Mouse (Mus musculus): ENCODE results near the gene Fxyd5. TPM values are rescaled to one million over a fixed set of nuclear protein-coding genes. Genes with fewer than 3 reads are reported as not detected.

Gene Fxyd5
- total and polyA plus RNA-seq, 2 experiments, result 3.6 to 7.8 TPM

GRCm38 (mm10) chr7:31059919-31060620 lies 17.8 kb upstream of the Fxyd5 start:
- no peak for TF ChIP-seq POLR2A (IDR thresholded peaks at IDR 0.05; ENCODE audit: extremely low read depth, insufficient read depth, low read length)
- no peak for TF ChIP-seq CTCF (IDR thresholded peaks at IDR 0.05; ENCODE audit: low read depth, low read length)
- DNase-seq (ENCODE audit: extremely low read depth, low read depth, low spot score), result no peak
- Histone ChIP-seq H3K27ac (replicated peaks; ENCODE audit: insufficient read depth, low read depth, low read length) (no peak overlapping the region), H3K79me2 (ENCODE audit: control insufficient read depth, insufficient read depth, low read length) (no peaks in the 10 kb centered on the region), H3K9ac (ENCODE audit: low read depth, low read length) (no peak overlapping the region), H3K4me3 (ENCODE audit: insufficient read depth, low read depth, low read length) (no peak overlapping the region), H3K36me3 (ENCODE audit: control insufficient read depth, insufficient read depth, low read length) (no peaks in the 10 kb centered on the region), H3K4me1 (ENCODE audit: control insufficient read depth, insufficient read depth, low read length) (peaks cover 22% of the 10 kb centered on the region), H3K27me3 (ENCODE audit: control insufficient read depth, insufficient read depth, low read length) (no peaks in the 10 kb centered on the region)
- WGBS, result 88% methylated on average over 11 of the region's 11 CpGs

- peaks cover 22% of the 10 kb centered on the region for H3K4me1 ChIP-seq (ENCODE audit: control insufficient read depth, insufficient read depth, low read length)
- peak within 1 kb of the TSS; percentile 45 for H3K9ac ChIP-seq (ENCODE audit: low read depth, low read length)
- TF ChIP-seq CTCF (IDR thresholded peaks at IDR 0.05; ENCODE audit: low read depth, low read length), result peak; percentile 98
- no peak for TF ChIP-seq POLR2A (IDR thresholded peaks at IDR 0.05; ENCODE audit: extremely low read depth, insufficient read depth, low read length)
- H3K79me2 ChIP-seq (ENCODE audit: control insufficient read depth, insufficient read depth, low read length), result 0 out of 2 replicates have a peak, but pooled peaks cover 2% of the 10 kb centered on the region
- no peaks in the 10 kb centered on the region for H3K36me3 ChIP-seq (ENCODE audit: control insufficient read depth, insufficient read depth, low read length)
- peak within 1 kb of the TSS; percentile 98 for H3K27ac ChIP-seq (replicated peaks; ENCODE audit: insufficient read depth, low read depth, low read length)
- 0% methylated on average over 2 of the region's 2 CpGs for WGBS
- DNase-seq (ENCODE audit: extremely low read depth, low read depth, low spot score), result peak; percentile 34
- no peaks in the 10 kb centered on the region for H3K27me3 ChIP-seq (ENCODE audit: control insufficient read depth, insufficient read depth, low read length)
- H3K4me3 ChIP-seq (ENCODE audit: insufficient read depth, low read depth, low read length), result no peak within 1 kb of the TSS
These were observed 16.8 kb upstream of the Fxyd5 start, which contains the start of gene Lgi4 for GRCm38 (mm10) chr7:31059108-31059507. Lgi4 (plus strand) TSS chr7:31059342.

- DNase-seq (ENCODE audit: extremely low read depth, low read depth, low spot score), result peak; percentile 76
- peaks cover 30% of the 10 kb centered on the region for H3K4me1 ChIP-seq (ENCODE audit: control insufficient read depth, insufficient read depth, low read length)
- H3K79me2 ChIP-seq (ENCODE audit: control insufficient read depth, insufficient read depth, low read length), result 0 out of 2 replicates have a peak, but pooled peaks cover 2% of the 10 kb centered on the region
- no peaks in the 10 kb centered on the region for H3K27me3 ChIP-seq (ENCODE audit: control insufficient read depth, insufficient read depth, low read length)
- peak overlapping the region; percentile 98 for H3K27ac ChIP-seq (replicated peaks; ENCODE audit: insufficient read depth, low read depth, low read length)
- 28% methylated on average over 6 of the region's 6 CpGs for WGBS
- H3K4me3 ChIP-seq (ENCODE audit: insufficient read depth, low read depth, low read length), result no peak overlapping the region
- TF ChIP-seq POLR2A (IDR thresholded peaks at IDR 0.05; ENCODE audit: extremely low read depth, insufficient read depth, low read length), result no peak
- TF ChIP-seq CTCF (IDR thresholded peaks at IDR 0.05; ENCODE audit: low read depth, low read length), result no peak
- H3K36me3 ChIP-seq (ENCODE audit: control insufficient read depth, insufficient read depth, low read length), result no peaks in the 10 kb centered on the region; the same call in 1 of the 2 replicates
- peak overlapping the region; percentile 45 for H3K9ac ChIP-seq (ENCODE audit: low read depth, low read length)
These were observed 15.9 kb upstream of the Fxyd5 start for GRCm38 (mm10) chr7:31058211-31058610.

GRCm38 (mm10) chr7:31057730-31058129 lies 15.4 kb upstream of the Fxyd5 start:
- Histone ChIP-seq H3K27me3 (ENCODE audit: control insufficient read depth, insufficient read depth, low read length) (no peaks in the 10 kb centered on the region), H3K27ac (replicated peaks; ENCODE audit: insufficient read depth, low read depth, low read length) (peak overlapping the region; percentile 98), H3K79me2 (ENCODE audit: control insufficient read depth, insufficient read depth, low read length) (0 out of 2 replicates have a peak, but pooled peaks cover 2% of the 10 kb centered on the region), H3K4me3 (ENCODE audit: insufficient read depth, low read depth, low read length) (no peak overlapping the region), H3K9ac (ENCODE audit: low read depth, low read length) (peak overlapping the region; percentile 49), H3K4me1 (ENCODE audit: control insufficient read depth, insufficient read depth, low read length) (peaks cover 32% of the 10 kb centered on the region), H3K36me3 (ENCODE audit: control insufficient read depth, insufficient read depth, low read length) (no peaks in the 10 kb centered on the region; the same call in 1 of the 2 replicates)
- DNase-seq (ENCODE audit: extremely low read depth, low read depth, low spot score), result peak; percentile 96
- TF ChIP-seq CTCF (IDR thresholded peaks at IDR 0.05; ENCODE audit: low read depth, low read length) (no peak), POLR2A (IDR thresholded peaks at IDR 0.05; ENCODE audit: extremely low read depth, insufficient read depth, low read length) (no peak)
- WGBS, result 25% methylated on average over 5 of the region's 5 CpGs

GRCm38 (mm10) chr7:31057071-31057470 lies 14.8 kb upstream of the Fxyd5 start, which contains the start of gene Fxyd1:
Fxyd1 (minus strand) TSS chr7:31057199.
- H3K4me3 ChIP-seq (ENCODE audit: insufficient read depth, low read depth, low read length), result no peak within 1 kb of the TSS; the same call in 1 of the 2 replicates
- TF ChIP-seq CTCF (IDR thresholded peaks at IDR 0.05; ENCODE audit: low read depth, low read length), result no peak
- TF ChIP-seq POLR2A (IDR thresholded peaks at IDR 0.05; ENCODE audit: extremely low read depth, insufficient read depth, low read length), result no peak
- DNase-seq (ENCODE audit: extremely low read depth, low read depth, low spot score), result peak; percentile 88
- H3K4me1 ChIP-seq (ENCODE audit: control insufficient read depth, insufficient read depth, low read length), result peaks cover 32% of the 10 kb centered on the region
- H3K79me2 ChIP-seq (ENCODE audit: control insufficient read depth, insufficient read depth, low read length), result 0 out of 2 replicates have a peak, but pooled peaks cover 2% of the 10 kb centered on the region
- 27% methylated on average over 2 of the region's 2 CpGs for WGBS
- H3K9ac ChIP-seq (ENCODE audit: low read depth, low read length), result peak within 1 kb of the TSS; percentile 49
- peaks cover 3% of the 10 kb centered on the region; the same call in 1 of the 2 replicates for H3K36me3 ChIP-seq (ENCODE audit: control insufficient read depth, insufficient read depth, low read length)
- H3K27me3 ChIP-seq (ENCODE audit: control insufficient read depth, insufficient read depth, low read length), result no peaks in the 10 kb centered on the region
- H3K27ac ChIP-seq (replicated peaks; ENCODE audit: insufficient read depth, low read depth, low read length), result peak within 1 kb of the TSS; percentile 98

All from liver, adult 2 months (tissue).